Mouse (Mus musculus) liver, adult 10 weeks (tissue): ENCODE data around the gene Acta1. TPM values are rescaled to one million over a fixed set of nuclear protein-coding genes. Genes with fewer than 3 reads are reported as not detected.

Experiments used
- polyA plus RNA-seq: library from polyadenylated mRNA; stranded (reverse); fragments of 350-450 nt; fragmentation: Illumina TruSeq; extraction: RNeasy Lipid Tissue Mini Kit (QIAGEN cat#74804); gene quantifications from one replicate; pipeline ENCODE4 v1.2.3, GENCODE M21; 2014; ENCODE audit warnings: low read depth, low replicate concordance

Acta1 gene
- not detected for polyA plus RNA-seq

GRCm38 (mm10) chr8:123894502-123895097 lies at the start of gene Acta1:
Gene Acta1, minus strand, starts transcription at chr8:123894751.

DNA sequence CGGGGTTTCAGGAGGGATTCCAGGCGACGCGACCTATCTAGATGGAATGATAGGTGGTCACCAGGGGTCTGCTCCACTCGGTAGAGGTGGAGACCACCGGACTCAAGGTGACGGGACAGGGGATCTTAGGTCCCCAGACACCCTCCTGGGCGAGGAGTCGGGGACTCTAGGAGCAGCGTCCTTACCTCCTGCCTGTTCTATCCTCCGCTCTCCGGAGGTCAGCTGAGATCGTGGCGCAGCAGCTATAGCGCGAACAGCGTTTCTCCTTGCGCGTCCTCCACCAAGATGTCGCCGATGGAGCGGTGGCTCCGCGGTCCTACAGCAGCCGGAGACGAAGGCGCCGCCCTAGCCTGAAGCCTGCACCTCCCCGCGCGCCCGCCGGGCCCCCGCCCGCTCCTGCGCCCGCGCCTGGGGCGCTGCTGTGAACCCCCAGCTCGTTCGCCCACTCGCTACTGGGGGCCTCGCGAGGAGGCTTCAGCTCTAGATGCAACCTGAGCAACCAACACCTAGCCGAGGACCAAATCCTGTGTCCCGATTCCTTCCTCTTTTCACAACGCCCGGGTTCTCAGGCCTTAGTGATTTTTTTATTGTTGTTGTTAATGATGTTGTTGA lies 34.8 kb downstream of the Acta1 start, which contains the start of gene Ccsap:
TSS of gene Ccsap (minus strand) at position 562 of the 612 bp plus-strand sequence.

Other genes starting within 250 kb of the Acta1 start
- gene Rhou, start 240.8 kb downstream of the Acta1 start, polyA plus RNA-seq = 31.8 TPM
- gene Rab4a, start 88.8 kb downstream of the Acta1 start, polyA plus RNA-seq = 9.1 TPM
- gene Ccsap, start 34.5 kb downstream of the Acta1 start, polyA plus RNA-seq = not detected
- gene Nup133, start 54.5 kb upstream of the Acta1 start, polyA plus RNA-seq = 3.7 TPM
- 10.1 TPM for gene Abcb10, start 88.4 kb upstream of the Acta1 start, polyA plus RNA-seq
- gene Taf5l, start 126.6 kb upstream of the Acta1 start, polyA plus RNA-seq = 3.3 TPM
- gene Urb2, start 126.8 kb upstream of the Acta1 start, polyA plus RNA-seq = 2.0 TPM